Mouse (Mus musculus): ENCODE data around the gene Rhbdf1. TPM values are rescaled to one million over a fixed set of nuclear protein-coding genes. Genes with fewer than 3 reads are reported as not detected.

The Rhbdf1 gene
- polyA plus RNA-seq, 1 experiment from 2014 or later, result 6.2 TPM

GRCm38 (mm10) chr11:32256146-32256545, 34.0 kb upstream of the Rhbdf1 start:
- DNase-seq, result peak; percentile 85
- Histone ChIP-seq H3K36me3 (peaks cover 47% of the 10 kb centered on the region), H3K9ac (peak overlapping the region; percentile 84), H3K4me2 (peak overlapping the region; percentile 57), H3K4me1 (replicated peaks) (peaks cover 84% of the 10 kb centered on the region), H3K27me3 (no peaks in the 10 kb centered on the region), H3K4me3 (replicated peaks) (0 out of 2 replicates have a peak overlapping the region, but pooled peaks have one; percentile 12), H3K27ac (peak overlapping the region; percentile 97), H3K9me3 (replicated peaks) (no peaks in the 10 kb centered on the region)
- peak; percentile 100 for ATAC-seq (ENCODE audit: low read depth)
- 26% methylated on average over 1 of the region's 1 CpGs for WGBS (ENCODE audit: insufficient replicate concordance)

DNA sequence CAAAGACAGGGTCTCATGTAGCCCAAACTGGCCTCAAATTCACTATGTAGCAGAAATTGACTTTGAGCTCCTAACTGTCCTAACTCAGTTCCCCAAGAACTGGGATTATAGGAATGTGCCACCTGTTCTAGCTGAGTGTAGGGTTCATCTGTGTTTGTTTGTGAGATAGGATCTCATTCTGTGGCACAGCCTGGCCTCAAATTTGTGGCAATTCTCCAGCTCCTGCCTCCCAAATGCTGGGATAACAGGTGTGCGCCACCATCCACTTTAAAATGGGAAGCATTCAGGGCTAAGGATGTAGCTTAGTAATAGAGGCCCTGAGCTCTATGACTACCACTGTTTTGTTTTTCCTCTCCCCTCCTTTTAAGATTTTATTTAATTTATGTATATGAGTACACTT, 31.0 kb upstream of the Rhbdf1 start:
- peak overlapping the region; percentile 97 for H3K27ac ChIP-seq
- H3K4me3 ChIP-seq (replicated peaks), result no peak overlapping the region
- no peaks in the 10 kb centered on the region for H3K27me3 ChIP-seq
- H3K9ac ChIP-seq, result peak overlapping the region; percentile 84
- H3K4me1 ChIP-seq (replicated peaks), result peaks cover 96% of the 10 kb centered on the region
- peaks cover 51% of the 10 kb centered on the region for H3K36me3 ChIP-seq
- H3K4me2 ChIP-seq, result no peak overlapping the region
- no peak for ATAC-seq (ENCODE audit: low read depth)
- no peaks in the 10 kb centered on the region for H3K9me3 ChIP-seq (replicated peaks)
- 100% methylated on average over 1 of the region's 1 CpGs for WGBS (ENCODE audit: insufficient replicate concordance)
- no peak for DNase-seq

DNA sequence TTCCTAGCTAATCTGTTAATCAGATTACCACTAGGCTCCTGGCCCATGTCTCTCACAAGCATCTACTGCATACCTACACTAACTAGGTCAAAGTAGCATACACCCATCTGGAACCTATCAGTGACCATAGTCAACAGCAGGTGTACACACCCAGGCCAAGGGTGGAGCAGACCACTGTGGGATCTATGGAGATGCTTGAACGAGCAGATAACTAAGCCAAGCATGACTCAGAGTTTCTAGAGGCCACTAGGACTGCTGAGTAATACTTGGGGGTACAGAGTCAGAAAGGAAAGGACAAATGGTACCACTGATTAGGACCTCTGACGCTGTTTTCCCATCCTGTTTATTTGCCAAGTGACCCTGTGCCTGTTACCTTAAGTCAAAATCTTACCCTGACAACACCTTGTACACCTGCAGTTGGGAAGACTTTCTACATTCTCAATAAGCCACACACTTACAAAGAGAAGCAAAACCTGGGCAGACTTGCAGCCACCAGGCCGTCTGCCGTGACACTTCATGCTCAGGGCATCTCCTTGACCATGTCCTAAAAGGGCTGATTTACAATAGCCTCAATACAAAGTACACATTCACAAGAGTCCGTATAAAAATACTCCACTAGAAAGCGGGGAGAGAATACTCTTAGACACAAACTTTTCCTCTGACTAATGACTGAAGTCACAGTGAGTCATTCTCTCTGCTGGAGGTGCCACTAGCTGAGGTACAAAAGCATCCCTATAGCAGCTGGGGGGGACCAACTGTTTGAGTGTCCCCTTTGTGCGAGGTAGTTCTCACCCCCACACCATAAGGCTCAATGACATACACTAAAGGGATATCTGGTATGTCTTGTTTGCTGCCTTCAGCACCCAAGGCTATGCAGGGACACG, 29.0 kb upstream of the Rhbdf1 start:
- 44% methylated on average over 8 of the region's 8 CpGs for WGBS (ENCODE audit: insufficient replicate concordance)
- no peaks in the 10 kb centered on the region for H3K9me3 ChIP-seq (replicated peaks)
- no peak overlapping the region for H3K4me3 ChIP-seq (replicated peaks)
- H3K27me3 ChIP-seq, result no peaks in the 10 kb centered on the region
- ATAC-seq (ENCODE audit: low read depth) (peak; percentile 99), DNase-seq (peak; percentile 92)
- H3K9ac ChIP-seq, result peak overlapping the region; percentile 84
- H3K27ac ChIP-seq, result peak overlapping the region; percentile 97
- H3K4me1 ChIP-seq (replicated peaks), result peaks cover 97% of the 10 kb centered on the region
- H3K4me2 ChIP-seq, result peak overlapping the region; percentile 39
- peaks cover 70% of the 10 kb centered on the region for H3K36me3 ChIP-seq

GRCm38 (mm10) chr11:32248350-32248749, 26.2 kb upstream of the Rhbdf1 start:
- no peak overlapping the region for H3K4me3 ChIP-seq (replicated peaks)
- H3K27me3 ChIP-seq, result no peaks in the 10 kb centered on the region
- peaks cover 94% of the 10 kb centered on the region for H3K4me1 ChIP-seq (replicated peaks)
- no peaks in the 10 kb centered on the region for H3K9me3 ChIP-seq (replicated peaks)
- ATAC-seq (ENCODE audit: low read depth) (no peak), DNase-seq (no peak)
- 57% methylated on average over 3 of the region's 3 CpGs for WGBS (ENCODE audit: insufficient replicate concordance)
- peak overlapping the region; percentile 97 for H3K27ac ChIP-seq
- no peak overlapping the region for H3K4me2 ChIP-seq
- peak overlapping the region; percentile 78 for H3K9ac ChIP-seq
- peaks cover 63% of the 10 kb centered on the region for H3K36me3 ChIP-seq

- Histone ChIP-seq H3K4me2 (peak overlapping the region; percentile 36), H3K4me3 (replicated peaks) (no peak overlapping the region), H3K9me3 (replicated peaks) (no peaks in the 10 kb centered on the region), H3K27me3 (no peaks in the 10 kb centered on the region), H3K27ac (peak overlapping the region; percentile 97), H3K9ac (peak overlapping the region; percentile 78), H3K36me3 (peaks cover 60% of the 10 kb centered on the region), H3K4me1 (replicated peaks) (peaks cover 95% of the 10 kb centered on the region)
- ATAC-seq (ENCODE audit: low read depth) (no peak), DNase-seq (peak; percentile 60)
These were observed 25.0 kb upstream of the Rhbdf1 start for GRCm38 (mm10) chr11:32247068-32247467.

DNA sequence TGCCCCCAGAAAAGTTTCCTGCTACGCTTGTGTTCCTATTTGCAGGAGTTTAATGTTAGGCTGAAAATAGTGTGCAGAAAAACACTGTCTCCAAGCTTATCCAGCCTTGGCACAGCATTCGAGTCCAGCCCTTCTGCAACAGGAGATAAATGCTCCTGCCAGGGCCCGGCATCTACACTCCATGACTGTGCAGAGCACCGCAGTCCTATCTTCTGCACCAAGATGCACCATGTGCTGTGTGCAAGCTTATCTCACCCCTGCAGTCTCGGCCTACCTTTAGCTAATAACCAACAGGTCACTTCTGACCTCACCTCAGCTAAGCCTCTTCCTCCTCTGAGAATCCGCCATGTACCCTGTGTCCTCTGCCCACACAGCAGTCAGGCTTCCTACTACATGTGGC, 23.5 kb upstream of the Rhbdf1 start:
- H3K9ac ChIP-seq, result peak overlapping the region; percentile 81
- 0 out of 2 replicates have a peak overlapping the region, but pooled peaks have one; percentile 10 for H3K4me3 ChIP-seq (replicated peaks)
- H3K27me3 ChIP-seq, result no peaks in the 10 kb centered on the region
- H3K9me3 ChIP-seq (replicated peaks), result no peaks in the 10 kb centered on the region
- ATAC-seq (ENCODE audit: low read depth) (peak; percentile 96), DNase-seq (peak; percentile 93)
- H3K27ac ChIP-seq, result peak overlapping the region; percentile 97
- H3K36me3 ChIP-seq, result peaks cover 72% of the 10 kb centered on the region
- peaks cover 97% of the 10 kb centered on the region for H3K4me1 ChIP-seq (replicated peaks)
- H3K4me2 ChIP-seq, result peak overlapping the region; percentile 55
- 21% methylated on average over 6 of the region's 6 CpGs for WGBS (ENCODE audit: insufficient replicate concordance)

DNA sequence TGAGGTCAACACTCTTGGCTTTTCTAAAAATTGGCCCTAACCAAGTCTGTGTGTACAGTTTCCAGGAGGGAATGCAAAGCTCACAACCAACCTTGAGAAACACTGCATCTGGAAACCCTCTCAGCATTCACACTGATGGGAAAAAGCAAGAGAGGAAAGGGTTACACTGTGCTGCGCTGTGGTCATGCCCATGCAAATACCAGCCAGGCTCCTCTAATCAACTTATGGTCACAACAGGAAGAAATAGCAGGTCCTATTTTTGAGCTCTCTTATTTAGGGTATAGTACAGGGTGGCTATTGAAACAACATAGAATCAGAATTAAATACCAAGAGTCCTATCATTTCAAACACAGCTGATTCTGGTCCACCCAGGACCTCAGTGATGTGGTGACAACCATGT, 22.5 kb upstream of the Rhbdf1 start:
- H3K4me1 ChIP-seq (replicated peaks), result peaks cover 97% of the 10 kb centered on the region
- no peaks in the 10 kb centered on the region for H3K27me3 ChIP-seq
- peak overlapping the region; percentile 97 for H3K27ac ChIP-seq
- no peak overlapping the region for H3K4me3 ChIP-seq (replicated peaks)
- H3K4me2 ChIP-seq, result peak overlapping the region; percentile 55
- peaks cover 73% of the 10 kb centered on the region for H3K36me3 ChIP-seq
- WGBS (ENCODE audit: insufficient replicate concordance), result 67% methylated on average over 1 of the region's 1 CpGs
- H3K9me3 ChIP-seq (replicated peaks), result no peaks in the 10 kb centered on the region
- DNase-seq (no peak), ATAC-seq (ENCODE audit: low read depth) (no peak)
- H3K9ac ChIP-seq, result peak overlapping the region; percentile 81

- Histone ChIP-seq H3K4me2 (peak overlapping the region; percentile 55; the same call in 1 of the 2 replicates), H3K27me3 (no peaks in the 10 kb centered on the region), H3K9ac (peak overlapping the region; percentile 81), H3K4me1 (replicated peaks) (peaks cover 96% of the 10 kb centered on the region), H3K4me3 (replicated peaks) (no peak overlapping the region), H3K36me3 (peaks cover 73% of the 10 kb centered on the region), H3K9me3 (replicated peaks) (no peaks in the 10 kb centered on the region), H3K27ac (peak overlapping the region; percentile 97)
- ATAC-seq (ENCODE audit: low read depth), result no peak
- no peak for DNase-seq
- WGBS (ENCODE audit: insufficient replicate concordance), result 68% methylated on average over 3 of the region's 3 CpGs
These were observed 22.0 kb upstream of the Rhbdf1 start for GRCm38 (mm10) chr11:32244064-32244463.

- Histone ChIP-seq H3K27ac (peak overlapping the region; percentile 97), H3K4me1 (replicated peaks) (peaks cover 96% of the 10 kb centered on the region), H3K4me2 (peak overlapping the region; percentile 26), H3K36me3 (peaks cover 75% of the 10 kb centered on the region), H3K27me3 (no peaks in the 10 kb centered on the region), H3K4me3 (replicated peaks) (no peak overlapping the region), H3K9ac (peak overlapping the region; percentile 81), H3K9me3 (replicated peaks) (no peaks in the 10 kb centered on the region)
- 69% methylated on average over 7 of the region's 7 CpGs for WGBS (ENCODE audit: insufficient replicate concordance)
- DNase-seq (no peak), ATAC-seq (ENCODE audit: low read depth) (no peak)
These were observed 21.3 kb upstream of the Rhbdf1 start for GRCm38 (mm10) chr11:32243205-32243955.

DNA sequence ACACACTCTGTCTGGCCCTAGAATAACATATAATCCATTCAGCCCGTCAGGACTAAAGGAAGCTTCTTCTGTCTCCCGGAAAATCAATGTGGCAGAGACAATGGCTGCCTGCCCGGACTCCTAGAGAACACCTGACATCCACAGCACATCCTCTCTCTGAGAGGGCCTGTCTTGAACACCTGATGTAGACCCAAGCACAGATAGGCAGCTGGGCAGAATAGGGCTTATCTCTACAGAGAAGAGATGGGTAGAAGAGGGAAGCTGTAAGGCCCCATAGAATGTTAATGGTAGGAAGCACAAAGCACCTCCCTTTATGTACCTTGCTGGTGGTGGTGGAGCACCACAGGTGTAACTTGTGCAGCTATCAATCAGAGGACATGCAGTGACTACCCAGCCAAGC, 20.1 kb upstream of the Rhbdf1 start:
- Histone ChIP-seq H3K27ac (peak overlapping the region; percentile 97), H3K27me3 (no peaks in the 10 kb centered on the region), H3K4me2 (peak overlapping the region; percentile 26), H3K9me3 (replicated peaks) (no peaks in the 10 kb centered on the region), H3K4me3 (replicated peaks) (no peak overlapping the region), H3K36me3 (peaks cover 76% of the 10 kb centered on the region), H3K9ac (peak overlapping the region; percentile 81), H3K4me1 (replicated peaks) (peaks cover 96% of the 10 kb centered on the region)
- ATAC-seq (ENCODE audit: low read depth) (peak; percentile 26), DNase-seq (no peak)
- 80% methylated on average over 3 of the region's 3 CpGs for WGBS (ENCODE audit: insufficient replicate concordance)

DNA sequence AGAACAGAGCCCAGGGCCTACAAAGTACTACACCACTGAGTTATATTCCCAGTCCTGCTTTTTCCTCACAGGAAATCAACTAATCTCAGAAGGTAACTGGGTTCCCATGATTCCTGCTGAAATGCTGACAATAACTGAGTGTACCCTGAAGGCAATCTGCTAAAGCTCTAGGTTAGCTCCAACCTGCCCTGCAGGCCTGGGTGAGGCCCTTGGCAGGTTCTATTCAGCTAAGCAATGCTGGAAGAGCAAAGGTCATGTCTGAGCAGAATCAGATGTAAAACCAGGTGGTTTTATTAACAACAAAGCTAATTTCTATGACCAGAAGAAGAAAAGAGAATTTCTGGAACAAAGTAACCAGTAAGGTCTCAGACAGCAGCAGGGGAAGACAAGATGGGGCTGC, 19.3 kb upstream of the Rhbdf1 start:
- Histone ChIP-seq H3K9ac (peak overlapping the region; percentile 81), H3K27me3 (no peaks in the 10 kb centered on the region), H3K36me3 (peaks cover 76% of the 10 kb centered on the region), H3K4me3 (replicated peaks) (no peak overlapping the region), H3K9me3 (replicated peaks) (no peaks in the 10 kb centered on the region), H3K4me1 (replicated peaks) (peaks cover 95% of the 10 kb centered on the region), H3K27ac (peak overlapping the region; percentile 97), H3K4me2 (no peak overlapping the region)
- DNase-seq (no peak), ATAC-seq (ENCODE audit: low read depth) (no peak)

All from liver, embryonic 13.5 days (tissue).